Mouse (Mus musculus): Measurements from ENCODE around the gene Rala. TPM values are rescaled to one million over a fixed set of nuclear protein-coding genes. Genes with fewer than 3 reads are reported as not detected.

The Rala gene
- polyA plus RNA-seq, 1 experiment from 2014 or later, result 111 TPM

DNA sequence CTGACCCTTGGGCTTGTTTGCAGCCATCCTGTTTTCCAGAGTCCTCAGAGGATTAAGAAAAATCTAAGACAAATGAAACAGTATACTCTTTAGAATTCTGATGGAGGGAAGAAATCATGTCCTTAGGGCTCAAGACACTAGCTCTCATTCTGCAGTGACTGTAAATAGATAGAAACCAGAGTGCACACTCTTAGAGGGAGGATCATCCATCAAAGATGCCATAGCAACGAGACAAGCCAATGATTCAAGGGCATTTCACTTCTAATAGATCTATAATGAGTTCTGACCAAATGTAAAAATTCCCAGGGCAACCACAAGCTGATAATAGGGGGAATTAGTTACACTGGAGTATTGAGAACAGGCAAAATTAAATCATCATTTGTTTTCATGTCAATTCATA, 47.0 kb downstream of the Rala start:
- no peak overlapping the region for H3K27ac ChIP-seq (ENCODE audit: low read length)
- ATAC-seq, result no peak
- H3K27me3 ChIP-seq (replicated peaks; ENCODE audit: insufficient read depth, low read length), result no peaks in the 10 kb centered on the region
- no peak for DNase-seq (ENCODE audit: low spot score)
- H3K4me1 ChIP-seq (ENCODE audit: insufficient read depth, low read depth, low read length), result no peaks in the 10 kb centered on the region
- no peak overlapping the region for H3K9ac ChIP-seq (replicated peaks; ENCODE audit: low read depth)
- no peaks in the 10 kb centered on the region for H3K9me3 ChIP-seq (ENCODE audit: low read length)
- peaks cover 6% of the 10 kb centered on the region; the same call in 1 of the 2 replicates for H3K36me3 ChIP-seq (ENCODE audit: insufficient read depth, low read length)
- TF ChIP-seq CTCF (IDR thresholded peaks at IDR 0.05) (no peak), EP300 (IDR thresholded peaks at IDR 0.05) (no peak)
- H3K4me3 ChIP-seq (ENCODE audit: low read depth, low read length), result no peak overlapping the region
- no peak overlapping the region for H3K4me2 ChIP-seq (replicated peaks; ENCODE audit: low read depth, low read length)
- WGBS, result 67% methylated on average over 1 of the region's 1 CpGs

DNA sequence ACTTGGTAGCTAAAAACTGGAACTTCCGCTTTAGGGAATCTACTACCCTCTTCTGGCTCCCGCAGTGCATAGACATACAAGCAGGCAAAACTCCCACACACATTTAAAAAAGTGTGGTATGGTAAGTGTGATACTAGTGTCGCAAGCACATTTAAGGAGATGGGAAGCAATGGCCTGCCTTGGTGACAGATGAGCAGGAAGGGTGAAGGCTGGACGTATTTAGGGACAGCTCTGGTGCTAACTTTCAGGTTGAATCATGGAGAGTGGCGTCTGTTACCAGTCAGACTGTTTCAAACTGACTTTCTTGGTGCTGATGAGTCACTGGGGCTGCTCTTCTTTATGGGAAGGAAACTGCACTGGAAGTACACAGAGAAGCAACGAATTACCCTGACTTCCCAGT, 52.5 kb downstream of the Rala start:
- H3K9ac ChIP-seq (replicated peaks; ENCODE audit: low read depth), result no peak overlapping the region
- no peak overlapping the region for H3K4me3 ChIP-seq (ENCODE audit: low read depth, low read length)
- no peak for DNase-seq (ENCODE audit: low spot score)
- H3K36me3 ChIP-seq (ENCODE audit: insufficient read depth, low read length), result peaks cover 14% of the 10 kb centered on the region
- no peaks in the 10 kb centered on the region for H3K4me1 ChIP-seq (ENCODE audit: insufficient read depth, low read depth, low read length)
- TF ChIP-seq EP300 (IDR thresholded peaks at IDR 0.05) (no peak), CTCF (IDR thresholded peaks at IDR 0.05) (no peak)
- no peak for ATAC-seq
- H3K27me3 ChIP-seq (replicated peaks; ENCODE audit: insufficient read depth, low read length), result no peaks in the 10 kb centered on the region
- no peak overlapping the region for H3K27ac ChIP-seq (ENCODE audit: low read length)
- H3K9me3 ChIP-seq (ENCODE audit: low read length), result no peaks in the 10 kb centered on the region
- H3K4me2 ChIP-seq (replicated peaks; ENCODE audit: low read depth, low read length), result no peak overlapping the region
- 89% methylated on average over 6 of the region's 6 CpGs for WGBS

DNA sequence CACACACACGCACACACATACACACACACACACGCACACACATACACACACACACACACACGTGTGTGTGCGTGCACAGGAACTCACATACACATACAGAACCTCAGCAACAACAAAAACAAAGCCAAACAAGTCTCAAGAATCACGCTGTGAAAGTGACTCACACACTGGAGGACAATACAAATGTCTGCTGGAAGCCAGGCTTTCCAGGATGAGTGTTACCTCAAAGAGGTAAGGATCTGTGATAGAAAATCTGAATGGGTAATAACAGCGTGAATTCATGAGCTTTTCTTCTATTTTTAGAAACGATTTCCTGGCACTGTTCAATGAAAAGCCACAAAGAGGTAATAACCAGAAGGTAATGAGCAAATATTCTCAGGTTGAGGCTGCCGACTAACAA, 59.8 kb downstream of the Rala start:
- DNase-seq (ENCODE audit: low spot score) (no peak), ATAC-seq (no peak)
- H3K36me3 ChIP-seq (ENCODE audit: insufficient read depth, low read length), result peaks cover 7% of the 10 kb centered on the region
- 75% methylated on average over 8 of the region's 8 CpGs for WGBS
- no peak overlapping the region for H3K9ac ChIP-seq (replicated peaks; ENCODE audit: low read depth)
- no peak overlapping the region for H3K4me2 ChIP-seq (replicated peaks; ENCODE audit: low read depth, low read length)
- H3K27ac ChIP-seq (ENCODE audit: low read length), result no peak overlapping the region
- no peaks in the 10 kb centered on the region for H3K9me3 ChIP-seq (ENCODE audit: low read length)
- H3K4me1 ChIP-seq (ENCODE audit: insufficient read depth, low read depth, low read length), result no peaks in the 10 kb centered on the region
- TF ChIP-seq CTCF (IDR thresholded peaks at IDR 0.05), result no peak
- TF ChIP-seq EP300 (IDR thresholded peaks at IDR 0.05), result no peak
- H3K27me3 ChIP-seq (replicated peaks; ENCODE audit: insufficient read depth, low read length), result no peaks in the 10 kb centered on the region
- H3K4me3 ChIP-seq (ENCODE audit: low read depth, low read length), result no peak overlapping the region

DNA sequence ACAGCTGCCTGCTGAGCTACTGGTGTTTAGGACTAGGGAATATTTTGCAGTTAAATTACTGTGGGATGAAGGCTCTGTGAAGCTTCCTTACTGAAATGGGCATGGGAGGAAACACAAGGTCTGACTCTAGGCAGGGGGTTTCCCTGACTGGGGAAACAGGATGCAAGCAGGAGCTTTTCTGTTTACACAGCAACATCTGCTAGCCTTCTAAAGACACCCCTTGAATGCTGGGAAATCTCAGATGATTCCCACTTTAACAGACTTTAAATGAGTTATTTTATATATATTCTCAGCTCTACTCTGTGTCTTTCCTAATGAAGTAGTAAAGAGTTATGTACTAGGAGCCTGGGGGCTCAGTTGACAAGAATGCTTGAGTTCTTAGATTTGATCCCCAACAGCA, 65.0 kb downstream of the Rala start:
- peak; percentile 85 for ATAC-seq
- H3K9ac ChIP-seq (replicated peaks; ENCODE audit: low read depth), result no peak overlapping the region
- no peaks in the 10 kb centered on the region for H3K36me3 ChIP-seq (ENCODE audit: insufficient read depth, low read length)
- no peak overlapping the region for H3K4me2 ChIP-seq (replicated peaks; ENCODE audit: low read depth, low read length)
- 0 out of 2 replicates have a peak, but pooled peaks cover 3% of the 10 kb centered on the region for H3K9me3 ChIP-seq (ENCODE audit: low read length)
- DNase-seq (ENCODE audit: low spot score), result peak; percentile 75
- H3K27me3 ChIP-seq (replicated peaks; ENCODE audit: insufficient read depth, low read length), result no peaks in the 10 kb centered on the region
- no peaks in the 10 kb centered on the region for H3K4me1 ChIP-seq (ENCODE audit: insufficient read depth, low read depth, low read length)
- no peak overlapping the region for H3K27ac ChIP-seq (ENCODE audit: low read length)
- H3K4me3 ChIP-seq (ENCODE audit: low read depth, low read length), result no peak overlapping the region
- TF ChIP-seq EP300 (IDR thresholded peaks at IDR 0.05), result peak; percentile 62; the same call in 1 of the 2 replicates
- no peak for TF ChIP-seq CTCF (IDR thresholded peaks at IDR 0.05)

DNA sequence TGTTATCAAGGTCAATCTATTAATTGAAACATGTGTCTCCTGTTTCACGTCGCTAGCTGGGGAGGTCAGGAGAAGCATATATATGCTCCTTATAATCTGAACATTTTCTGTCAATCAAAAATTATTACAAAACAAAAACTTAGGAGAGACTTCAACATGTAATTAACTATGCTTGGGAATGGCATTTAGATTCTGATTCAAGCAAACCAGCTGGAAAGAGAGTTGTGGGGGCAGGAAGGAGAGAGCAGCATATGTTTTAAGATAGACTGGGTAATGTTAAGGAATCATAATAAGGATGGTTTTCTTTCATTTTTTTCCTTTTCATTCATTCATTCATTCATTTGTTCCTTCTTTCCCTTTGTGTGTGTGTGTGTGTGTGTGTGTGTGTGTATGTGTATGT, 77.3 kb downstream of the Rala start:
- no peak for ATAC-seq
- H3K27me3 ChIP-seq (replicated peaks; ENCODE audit: insufficient read depth, low read length), result no peaks in the 10 kb centered on the region
- H3K9me3 ChIP-seq (ENCODE audit: low read length), result no peaks in the 10 kb centered on the region
- WGBS, result 84% methylated on average over 2 of the region's 2 CpGs
- no peaks in the 10 kb centered on the region for H3K4me1 ChIP-seq (ENCODE audit: insufficient read depth, low read depth, low read length)
- TF ChIP-seq CTCF (IDR thresholded peaks at IDR 0.05) (no peak), EP300 (IDR thresholded peaks at IDR 0.05) (no peak)
- H3K4me3 ChIP-seq (ENCODE audit: low read depth, low read length), result no peak overlapping the region
- H3K27ac ChIP-seq (ENCODE audit: low read length), result no peak overlapping the region
- no peak for DNase-seq (ENCODE audit: low spot score)
- no peak overlapping the region for H3K9ac ChIP-seq (replicated peaks; ENCODE audit: low read depth)
- no peak overlapping the region for H3K4me2 ChIP-seq (replicated peaks; ENCODE audit: low read depth, low read length)
- no peaks in the 10 kb centered on the region for H3K36me3 ChIP-seq (ENCODE audit: insufficient read depth, low read length)

DNA sequence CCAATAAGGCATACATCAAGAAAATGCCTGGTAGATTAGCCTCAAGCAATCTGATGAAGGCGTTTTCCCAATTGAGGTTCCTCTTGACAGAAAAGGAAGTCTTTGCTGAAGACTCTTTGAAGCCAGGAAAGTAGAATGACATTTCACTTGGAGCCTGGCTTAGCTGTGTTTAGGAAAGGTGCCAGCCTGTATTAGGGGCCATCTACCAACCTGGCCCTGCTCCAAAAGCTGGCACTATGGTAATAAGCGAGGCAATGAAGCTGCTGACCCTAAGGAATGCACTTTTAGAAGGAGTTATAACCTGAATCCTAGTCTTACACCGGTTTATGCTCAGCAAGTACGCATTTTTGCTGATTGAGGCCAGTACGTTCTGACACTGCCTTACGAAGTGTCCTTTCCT, 83.5 kb downstream of the Rala start:
- Histone ChIP-seq H3K36me3 (ENCODE audit: insufficient read depth, low read length) (no peaks in the 10 kb centered on the region), H3K27ac (ENCODE audit: low read length) (no peak overlapping the region), H3K9me3 (ENCODE audit: low read length) (no peaks in the 10 kb centered on the region), H3K27me3 (replicated peaks; ENCODE audit: insufficient read depth, low read length) (no peaks in the 10 kb centered on the region), H3K4me2 (replicated peaks; ENCODE audit: low read depth, low read length) (no peak overlapping the region), H3K4me3 (ENCODE audit: low read depth, low read length) (no peak overlapping the region), H3K4me1 (ENCODE audit: insufficient read depth, low read depth, low read length) (peaks cover 3% of the 10 kb centered on the region; the same call in 1 of the 2 replicates), H3K9ac (replicated peaks; ENCODE audit: low read depth) (no peak overlapping the region)
- TF ChIP-seq CTCF (IDR thresholded peaks at IDR 0.05) (no peak), EP300 (IDR thresholded peaks at IDR 0.05) (no peak)
- DNase-seq (ENCODE audit: low spot score), result no peak
- WGBS, result 84% methylated on average over 6 of the region's 6 CpGs
- no peak for ATAC-seq

All from lung, postnatal 0 days (tissue).